Mouse (Mus musculus): ENCODE data around the gene Nfia. TPM values are rescaled to one million over a fixed set of nuclear protein-coding genes. Genes with fewer than 3 reads are reported as not detected.
A peak's percentile ranks its signal among the peaks of the same experiment; 100 is the strongest.

Nfia gene
- polyA plus RNA-seq, 1 experiment from 2014 or later: 42.1 TPM

DNA sequence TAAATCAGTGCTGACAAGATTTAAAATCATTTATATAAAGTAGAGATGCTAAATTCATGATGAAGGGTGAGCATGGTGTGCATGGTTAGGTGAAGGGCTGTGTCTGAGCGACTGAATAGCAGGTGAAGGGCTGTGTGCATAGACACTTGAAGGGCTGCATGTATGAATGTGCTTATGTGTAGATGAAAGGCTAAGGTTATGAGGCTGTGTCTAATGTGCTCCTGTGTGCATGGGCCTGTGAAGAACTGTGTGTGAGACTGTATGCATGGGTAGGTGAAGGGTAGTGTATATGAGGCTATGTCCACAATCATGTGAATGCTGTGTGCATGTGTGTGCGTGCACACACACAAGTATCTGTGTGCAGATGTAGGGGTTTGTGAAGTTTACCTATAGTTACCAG, 34.4 kb downstream of the Nfia start:
- Histone ChIP-seq H3K36me3 (ENCODE audit: control insufficient read depth, insufficient read depth, low read length) (peaks cover 9% of the 10 kb centered on the region; the same call in 1 of the 2 replicates), H3K27ac (ENCODE audit: low read depth) (no peak overlapping the region), H3K9ac (ENCODE audit: low read length) (no peak overlapping the region), H3K27me3 (replicated peaks; ENCODE audit: control insufficient read depth, insufficient read depth, low read length) (no peaks in the 10 kb centered on the region), H3K9me3 (ENCODE audit: control insufficient read depth, low read length) (peaks cover 3% of the 10 kb centered on the region; the same call in 1 of the 2 replicates), H3K4me1 (replicated peaks; ENCODE audit: control insufficient read depth, insufficient read depth, low read length) (peaks cover 8% of the 10 kb centered on the region; the same call in 1 of the 2 replicates), H3K4me3 (ENCODE audit: low read depth, low read length) (no peak overlapping the region), H3K4me2 (ENCODE audit: low read length) (no peak overlapping the region)
- WGBS: 94% methylated on average over 2 of the region's 2 CpGs
- ATAC-seq (replicated peaks; ENCODE audit: low FRiP score, low TSS enrichment, low read depth) (no peak), DNase-seq (ENCODE audit: low spot score) (peak; percentile 20)

DNA sequence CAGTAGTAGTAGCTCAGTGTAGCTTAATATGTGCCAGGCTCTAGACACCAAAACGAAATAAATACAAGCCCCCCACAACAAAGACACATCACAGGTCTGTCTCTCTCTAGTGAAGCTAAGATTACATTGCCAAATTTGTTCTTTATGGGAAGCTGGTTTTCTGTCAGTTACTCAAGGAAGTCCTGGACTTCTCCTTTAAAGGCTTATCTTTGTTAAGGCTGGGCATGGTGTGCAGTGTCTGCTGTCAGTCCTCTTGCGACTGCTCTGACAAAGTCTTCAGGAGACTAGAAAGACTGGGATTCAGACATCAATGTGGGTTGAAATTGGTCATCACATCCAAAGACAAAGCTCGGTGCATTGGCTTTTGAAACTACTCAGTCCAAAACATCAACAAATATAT, 36.4 kb downstream of the Nfia start:
- H3K9ac ChIP-seq (ENCODE audit: low read length): no peak overlapping the region
- H3K27ac ChIP-seq (ENCODE audit: low read depth): no peak overlapping the region
- DNase-seq (ENCODE audit: low spot score) (no peak), ATAC-seq (replicated peaks; ENCODE audit: low FRiP score, low TSS enrichment, low read depth) (no peak)
- 0 out of 2 replicates have a peak, but pooled peaks cover 5% of the 10 kb centered on the region for H3K36me3 ChIP-seq (ENCODE audit: control insufficient read depth, insufficient read depth, low read length)
- no peak overlapping the region for H3K4me3 ChIP-seq (ENCODE audit: low read depth, low read length)
- H3K27me3 ChIP-seq (replicated peaks; ENCODE audit: control insufficient read depth, insufficient read depth, low read length): no peaks in the 10 kb centered on the region
- H3K4me2 ChIP-seq (ENCODE audit: low read length): no peak overlapping the region
- H3K4me1 ChIP-seq (replicated peaks; ENCODE audit: control insufficient read depth, insufficient read depth, low read length): peaks cover 8% of the 10 kb centered on the region; the same call in 1 of the 2 replicates
- WGBS: 82% methylated on average over 3 of the region's 3 CpGs
- H3K9me3 ChIP-seq (ENCODE audit: control insufficient read depth, low read length): no peaks in the 10 kb centered on the region

DNA sequence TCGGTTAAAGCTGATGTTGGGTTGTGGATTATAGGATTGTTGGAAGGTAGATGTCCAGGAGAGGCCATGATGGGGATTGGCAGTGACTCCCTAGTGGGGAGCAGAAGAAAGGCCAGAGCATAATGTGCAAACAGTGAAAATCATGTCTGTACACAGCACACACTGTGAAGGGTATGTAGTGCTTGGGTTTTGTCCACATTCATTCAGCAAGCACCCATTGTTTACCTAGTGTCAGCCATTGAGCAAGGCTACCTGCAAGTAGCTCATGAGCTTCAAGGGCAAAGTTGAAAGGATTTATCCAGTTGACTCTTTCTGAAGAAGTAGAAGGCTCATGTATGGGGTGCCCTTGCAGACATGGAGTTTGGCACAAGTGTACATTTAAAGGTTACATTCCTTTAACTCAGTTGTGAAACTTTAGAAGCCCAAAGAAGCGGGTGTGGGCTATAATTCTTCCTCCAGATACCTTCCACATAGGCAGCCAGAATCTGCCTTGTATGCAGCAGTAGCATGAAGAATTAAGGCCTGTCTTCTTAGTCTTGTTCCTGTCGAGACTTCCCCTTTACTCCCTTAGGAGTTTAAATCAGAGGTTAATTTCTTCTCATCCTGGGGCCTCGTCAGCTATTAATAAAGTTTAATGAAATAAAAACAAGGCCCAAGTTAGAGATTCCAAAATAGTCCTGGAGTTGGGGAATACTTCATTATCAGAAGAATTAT, 37.2 kb downstream of the Nfia start:
- H3K4me2 ChIP-seq (ENCODE audit: low read length): no peak overlapping the region
- WGBS: 73% methylated on average over 4 of the region's 4 CpGs

DNA sequence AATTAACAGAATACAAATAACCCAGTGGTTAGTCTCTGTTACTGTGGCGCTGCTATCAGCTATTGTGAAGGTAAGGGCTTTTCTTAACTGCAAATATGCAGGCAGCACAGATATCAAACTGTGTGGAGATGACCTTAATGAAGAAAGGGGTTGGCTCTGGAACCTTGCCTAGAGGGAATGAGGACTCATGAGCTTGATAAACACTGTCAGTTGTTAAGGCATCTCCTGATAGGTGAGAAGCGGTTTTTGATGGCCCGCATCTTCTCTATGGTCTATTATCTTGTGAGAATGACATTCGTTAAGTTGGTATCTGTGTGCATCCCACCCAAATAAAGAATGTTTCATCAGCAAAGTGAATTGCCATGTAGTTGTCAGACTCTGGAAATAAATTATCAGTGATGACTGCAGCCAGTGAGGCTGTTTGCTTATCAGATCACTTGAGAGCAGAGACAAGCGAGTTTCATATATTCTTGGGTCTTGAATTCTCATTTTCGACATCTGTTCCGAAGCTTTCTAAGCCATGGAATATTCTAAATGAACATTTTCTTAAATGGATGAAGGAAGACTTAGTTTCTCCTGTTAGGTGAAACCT, 37.9 kb downstream of the Nfia start:
- no peak overlapping the region for H3K4me2 ChIP-seq (ENCODE audit: low read length)
- WGBS: 90% methylated on average over 7 of the region's 7 CpGs

More for the DNA sequence above, 37.2 kb downstream of the Nfia start:
- 0 out of 2 replicates have a peak, but pooled peaks cover 5% of the 10 kb centered on the region for H3K36me3 ChIP-seq (ENCODE audit: control insufficient read depth, insufficient read depth, low read length)
- ATAC-seq (replicated peaks; ENCODE audit: low FRiP score, low TSS enrichment, low read depth) (no peak), DNase-seq (ENCODE audit: low spot score) (no peak)
- H3K27me3 ChIP-seq (replicated peaks; ENCODE audit: control insufficient read depth, insufficient read depth, low read length): no peaks in the 10 kb centered on the region
- H3K9me3 ChIP-seq (ENCODE audit: control insufficient read depth, low read length): no peaks in the 10 kb centered on the region
- H3K27ac ChIP-seq (ENCODE audit: low read depth): no peak overlapping the region
- H3K4me3 ChIP-seq (ENCODE audit: low read depth, low read length): no peak overlapping the region
- peaks cover 8% of the 10 kb centered on the region; the same call in 1 of the 2 replicates for H3K4me1 ChIP-seq (replicated peaks; ENCODE audit: control insufficient read depth, insufficient read depth, low read length)
- H3K9ac ChIP-seq (ENCODE audit: low read length): no peak overlapping the region

DNA sequence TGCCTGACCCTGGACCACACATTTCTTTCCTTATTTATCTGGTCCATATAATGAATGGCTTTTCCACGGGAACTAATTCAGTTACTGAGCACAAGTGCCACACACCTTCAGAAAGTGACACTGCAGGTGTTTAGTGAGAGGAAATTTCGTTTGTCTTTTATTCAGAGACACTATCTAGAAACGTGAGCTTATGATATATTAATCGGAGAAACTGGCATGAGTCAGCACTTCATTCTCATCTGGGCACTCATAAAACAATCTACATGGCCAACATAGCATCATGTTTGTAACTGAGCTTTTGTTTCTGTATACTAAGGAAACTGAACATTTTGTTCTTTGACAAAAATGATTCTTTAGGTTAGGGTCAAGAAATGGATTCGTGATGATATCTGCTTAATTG, 40.5 kb downstream of the Nfia start:
- no peak overlapping the region for H3K4me3 ChIP-seq (ENCODE audit: low read depth, low read length)
- ATAC-seq (replicated peaks; ENCODE audit: low FRiP score, low TSS enrichment, low read depth) (no peak), DNase-seq (ENCODE audit: low spot score) (no peak)
- H3K36me3 ChIP-seq (ENCODE audit: control insufficient read depth, insufficient read depth, low read length): 0 out of 2 replicates have a peak, but pooled peaks cover under 1% of the 10 kb centered on the region
- H3K4me2 ChIP-seq (ENCODE audit: low read length): no peak overlapping the region
- WGBS: 84% methylated on average over 5 of the region's 5 CpGs
- H3K9me3 ChIP-seq (ENCODE audit: control insufficient read depth, low read length): no peaks in the 10 kb centered on the region
- no peak overlapping the region for H3K27ac ChIP-seq (ENCODE audit: low read depth)
- no peaks in the 10 kb centered on the region for H3K27me3 ChIP-seq (replicated peaks; ENCODE audit: control insufficient read depth, insufficient read depth, low read length)
- no peak overlapping the region for H3K9ac ChIP-seq (ENCODE audit: low read length)
- no peaks in the 10 kb centered on the region; the same call in 1 of the 2 replicates for H3K4me1 ChIP-seq (replicated peaks; ENCODE audit: control insufficient read depth, insufficient read depth, low read length)

More for the DNA sequence above, 37.9 kb downstream of the Nfia start:
- Histone ChIP-seq H3K36me3 (ENCODE audit: control insufficient read depth, insufficient read depth, low read length) (0 out of 2 replicates have a peak, but pooled peaks cover 5% of the 10 kb centered on the region), H3K9ac (ENCODE audit: low read length) (no peak overlapping the region), H3K4me3 (ENCODE audit: low read depth, low read length) (no peak overlapping the region), H3K9me3 (ENCODE audit: control insufficient read depth, low read length) (no peaks in the 10 kb centered on the region), H3K27ac (ENCODE audit: low read depth) (no peak overlapping the region), H3K4me1 (replicated peaks; ENCODE audit: control insufficient read depth, insufficient read depth, low read length) (peaks cover 5% of the 10 kb centered on the region; the same call in 1 of the 2 replicates), H3K27me3 (replicated peaks; ENCODE audit: control insufficient read depth, insufficient read depth, low read length) (no peaks in the 10 kb centered on the region)
- DNase-seq (ENCODE audit: low spot score) (no peak), ATAC-seq (replicated peaks; ENCODE audit: low FRiP score, low TSS enrichment, low read depth) (no peak)

- no peak overlapping the region for H3K4me3 ChIP-seq (ENCODE audit: low read depth, low read length)
- H3K4me2 ChIP-seq (ENCODE audit: low read length): no peak overlapping the region
- DNase-seq (ENCODE audit: low spot score) (no peak), ATAC-seq (replicated peaks; ENCODE audit: low FRiP score, low TSS enrichment, low read depth) (no peak)
- no peak overlapping the region for H3K27ac ChIP-seq (ENCODE audit: low read depth)
- H3K4me1 ChIP-seq (replicated peaks; ENCODE audit: control insufficient read depth, insufficient read depth, low read length): no peaks in the 10 kb centered on the region; the same call in 1 of the 2 replicates
- WGBS: 55% methylated on average over 4 of the region's 4 CpGs
- no peaks in the 10 kb centered on the region for H3K9me3 ChIP-seq (ENCODE audit: control insufficient read depth, low read length)
- H3K9ac ChIP-seq (ENCODE audit: low read length): no peak overlapping the region
- no peaks in the 10 kb centered on the region for H3K27me3 ChIP-seq (replicated peaks; ENCODE audit: control insufficient read depth, insufficient read depth, low read length)
- no peaks in the 10 kb centered on the region for H3K36me3 ChIP-seq (ENCODE audit: control insufficient read depth, insufficient read depth, low read length)
Observed at GRCm38 (mm10) chr4:97813996-97814395, 41.5 kb downstream of the Nfia start.

DNA sequence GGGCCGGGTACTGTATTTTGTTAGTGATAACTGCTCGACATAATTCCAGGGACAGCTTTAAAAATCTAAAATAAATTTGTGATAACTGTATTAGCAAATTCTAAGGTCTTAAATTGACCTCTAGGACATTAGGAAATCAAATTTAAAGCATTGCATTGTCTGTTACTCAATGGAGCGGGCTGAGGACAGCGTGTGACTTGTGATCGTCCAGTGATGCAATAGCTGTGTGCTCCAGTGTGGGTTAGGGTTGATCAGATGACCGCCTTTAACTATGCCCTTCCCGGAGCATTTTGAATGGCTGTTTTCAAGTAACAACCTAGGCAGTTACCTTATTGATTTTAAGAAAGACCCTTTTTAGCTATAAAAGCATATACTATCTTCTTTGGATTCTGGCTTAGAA, 42.0 kb downstream of the Nfia start:
- DNase-seq (ENCODE audit: low spot score): no peak
- Histone ChIP-seq H3K36me3 (ENCODE audit: control insufficient read depth, insufficient read depth, low read length) (no peaks in the 10 kb centered on the region), H3K4me1 (replicated peaks; ENCODE audit: control insufficient read depth, insufficient read depth, low read length) (no peaks in the 10 kb centered on the region; the same call in 1 of the 2 replicates), H3K27me3 (replicated peaks; ENCODE audit: control insufficient read depth, insufficient read depth, low read length) (no peaks in the 10 kb centered on the region), H3K9ac (ENCODE audit: low read length) (no peak overlapping the region), H3K27ac (ENCODE audit: low read depth) (no peak overlapping the region), H3K4me3 (ENCODE audit: low read depth, low read length) (no peak overlapping the region), H3K9me3 (ENCODE audit: control insufficient read depth, low read length) (no peaks in the 10 kb centered on the region), H3K4me2 (ENCODE audit: low read length) (no peak overlapping the region)
- no peak for ATAC-seq (replicated peaks; ENCODE audit: low FRiP score, low TSS enrichment, low read depth)
- WGBS: 91% methylated on average over 7 of the region's 7 CpGs

DNA sequence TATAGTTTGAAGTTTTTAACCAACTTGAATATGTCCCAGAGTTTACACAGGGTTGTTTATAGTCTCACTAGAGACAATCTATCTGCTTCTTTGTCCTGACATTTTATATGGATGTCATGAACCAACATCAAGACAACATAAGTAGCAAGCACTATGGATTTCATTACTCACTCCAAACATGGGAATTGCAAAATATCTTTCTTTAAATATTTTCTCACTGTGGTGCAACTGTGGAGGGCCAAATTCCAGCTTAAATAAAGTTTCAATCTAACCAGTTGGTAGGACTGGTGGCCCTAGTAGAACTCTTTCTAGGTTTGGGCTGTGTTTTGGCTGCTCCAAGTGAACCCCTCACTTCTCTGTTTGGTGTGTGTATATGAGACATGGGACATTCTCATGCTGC, 43.5 kb downstream of the Nfia start:
- DNase-seq (ENCODE audit: low spot score): no peak
- no peak overlapping the region for H3K4me3 ChIP-seq (ENCODE audit: low read depth, low read length)
- no peaks in the 10 kb centered on the region; the same call in 1 of the 2 replicates for H3K4me1 ChIP-seq (replicated peaks; ENCODE audit: control insufficient read depth, insufficient read depth, low read length)
- H3K4me2 ChIP-seq (ENCODE audit: low read length): no peak overlapping the region
- no peak overlapping the region for H3K9ac ChIP-seq (ENCODE audit: low read length)
- no peak overlapping the region for H3K27ac ChIP-seq (ENCODE audit: low read depth)
- no peaks in the 10 kb centered on the region for H3K27me3 ChIP-seq (replicated peaks; ENCODE audit: control insufficient read depth, insufficient read depth, low read length)
- ATAC-seq (replicated peaks; ENCODE audit: low FRiP score, low TSS enrichment, low read depth): no peak
- H3K9me3 ChIP-seq (ENCODE audit: control insufficient read depth, low read length): no peaks in the 10 kb centered on the region
- no peaks in the 10 kb centered on the region for H3K36me3 ChIP-seq (ENCODE audit: control insufficient read depth, insufficient read depth, low read length)
